Mouse (Mus musculus) thymus, adult 2 months (tissue): ENCODE data around the gene Asic1. TPM values are rescaled to one million over a fixed set of nuclear protein-coding genes. Genes with fewer than 3 reads are reported as not detected.

ENCODE experiments used
- DNase-seq: peaks from one replicate; pipeline ENCODE4 v3.0.0; 2021
- H3K27ac ChIP-seq: fragments of 200-500 bp; 2 replicates; pipeline ENCODE4 v1.5.1; 2012; ENCODE audit warnings: low read length, control low read depth; ENCODE audit not compliant: control insufficient read depth, insufficient read depth
- H3K27me3 ChIP-seq: fragments of 200-500 bp; 2 replicates; pipeline ENCODE4 v1.6.1; 2012; ENCODE audit warnings: mild to moderate bottlenecking, low read length, moderate library complexity, mixed read lengths; ENCODE audit not compliant: control insufficient read depth, insufficient read depth
- H3K36me3 ChIP-seq: fragments of 200-500 bp; 2 replicates; pipeline ENCODE4 v1.6.1; 2012; ENCODE audit warnings: mild to moderate bottlenecking, low read length, moderate library complexity; ENCODE audit not compliant: control insufficient read depth, insufficient read depth
- H3K4me1 ChIP-seq: fragments of 200-500 bp; replicated peaks from 2 replicates; pipeline ENCODE4 v1.6.1; 2012; ENCODE audit warnings: low read length; ENCODE audit not compliant: control insufficient read depth, insufficient read depth
- H3K4me3 ChIP-seq: fragments of 200-500 bp; 2 replicates; pipeline ENCODE4 v1.5.1; 2012; ENCODE audit warnings: mild to moderate bottlenecking, low read length, control low read depth, moderate library complexity; ENCODE audit not compliant: control insufficient read depth, insufficient read depth
- CTCF ChIP-seq: fragments of 200-500 bp; IDR thresholded peaks from 2 replicates; pipeline ENCODE4 v1.5.1; 2012; ENCODE audit warnings: mild to moderate bottlenecking, control low read depth, low read length, moderate library complexity, borderline replicate concordance; ENCODE audit not compliant: control insufficient read depth, poor library complexity, insufficient read depth; ENCODE audit errors: extremely low read depth
- POLR2A ChIP-seq: fragments of 200-500 bp; IDR thresholded peaks from 2 replicates; pipeline ENCODE4 v1.6.1; 2012; ENCODE audit warnings: mild to moderate bottlenecking, low read length, control low read depth, moderate library complexity; ENCODE audit not compliant: control insufficient read depth, poor library complexity, insufficient read depth; ENCODE audit errors: extremely low read depth
- WGBS: fragments of 180-500 bp; shearing (Covaris S2); methylation state at CpG from one replicate; pipeline ENCODE4 v1.1.7; 2018; 5-methylcytosine and 5-hydroxymethylcytosine counted together
- polyA plus RNA-seq: library from polyadenylated mRNA; depleted of rRNA; stranded (reverse); fragments of >200 nt; gene quantifications from 2 replicates; pipeline ENCODE4 v1.2.3, GENCODE M21; 2012

Asic1 gene
- polyA plus RNA-seq, 1 experiment: 0.13 TPM

- H3K27me3 ChIP-seq: no peaks in the 10 kb centered on the region
- DNase-seq: peak; percentile 32
- no peak overlapping the region for H3K27ac ChIP-seq
- no peaks in the 10 kb centered on the region for H3K36me3 ChIP-seq
- H3K4me3 ChIP-seq: no peak overlapping the region
- TF ChIP-seq POLR2A: no peak
- no peak for TF ChIP-seq CTCF
- H3K4me1 ChIP-seq: no peaks in the 10 kb centered on the region
- 94% methylated on average over 7 of the region's 7 CpGs for WGBS
Observed at GRCm38 (mm10) chr15:99682880-99683279, 12.7 kb downstream of the Asic1 start.

DNA sequence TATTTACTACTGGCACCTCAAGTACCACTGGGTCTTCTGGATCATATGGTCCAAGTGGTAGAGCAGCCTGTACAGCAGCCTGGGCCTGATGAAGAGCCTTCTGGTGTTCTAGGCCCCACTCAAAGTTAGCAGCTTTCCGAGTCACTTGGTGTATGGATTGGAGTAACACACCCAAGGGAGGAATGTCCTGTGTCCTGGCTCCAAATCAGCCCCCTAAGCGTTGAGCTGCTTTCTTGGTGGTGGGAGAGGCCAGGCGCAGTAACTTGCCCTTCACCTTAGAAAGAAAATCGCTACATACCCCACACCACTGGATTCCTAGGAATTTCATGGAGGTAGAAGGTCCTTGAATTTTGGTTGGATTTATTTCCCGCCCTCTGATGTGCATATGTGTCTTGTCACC is 14.0 kb downstream of the Asic1 start:
- WGBS: 97% methylated on average over 5 of the region's 5 CpGs
- Histone ChIP-seq H3K36me3 (no peaks in the 10 kb centered on the region), H3K27ac (no peak overlapping the region), H3K4me1 (no peaks in the 10 kb centered on the region), H3K4me3 (no peak overlapping the region), H3K27me3 (no peaks in the 10 kb centered on the region)
- DNase-seq: no peak
- TF ChIP-seq CTCF (no peak), POLR2A (no peak)

- no peak overlapping the region for H3K4me3 ChIP-seq
- H3K27me3 ChIP-seq: no peaks in the 10 kb centered on the region
- peak; percentile 27 for DNase-seq
- 5% methylated on average over 4 of the region's 4 CpGs for WGBS
- TF ChIP-seq CTCF (peak; percentile 72; the same call in 1 of the 2 replicates), POLR2A (no peak)
- H3K4me1 ChIP-seq: no peaks in the 10 kb centered on the region
- no peaks in the 10 kb centered on the region for H3K36me3 ChIP-seq
- no peak overlapping the region for H3K27ac ChIP-seq
Observed at GRCm38 (mm10) chr15:99688712-99689111, 18.5 kb downstream of the Asic1 start.

- Histone ChIP-seq H3K27ac (no peak overlapping the region), H3K4me3 (no peak overlapping the region), H3K4me1 (no peaks in the 10 kb centered on the region), H3K36me3 (no peaks in the 10 kb centered on the region), H3K27me3 (no peaks in the 10 kb centered on the region)
- no peak for TF ChIP-seq CTCF
- TF ChIP-seq POLR2A: no peak
- DNase-seq: no peak
- WGBS: 31% methylated on average over 4 of the region's 4 CpGs
Observed at GRCm38 (mm10) chr15:99690924-99691323, 20.8 kb downstream of the Asic1 start.

DNA sequence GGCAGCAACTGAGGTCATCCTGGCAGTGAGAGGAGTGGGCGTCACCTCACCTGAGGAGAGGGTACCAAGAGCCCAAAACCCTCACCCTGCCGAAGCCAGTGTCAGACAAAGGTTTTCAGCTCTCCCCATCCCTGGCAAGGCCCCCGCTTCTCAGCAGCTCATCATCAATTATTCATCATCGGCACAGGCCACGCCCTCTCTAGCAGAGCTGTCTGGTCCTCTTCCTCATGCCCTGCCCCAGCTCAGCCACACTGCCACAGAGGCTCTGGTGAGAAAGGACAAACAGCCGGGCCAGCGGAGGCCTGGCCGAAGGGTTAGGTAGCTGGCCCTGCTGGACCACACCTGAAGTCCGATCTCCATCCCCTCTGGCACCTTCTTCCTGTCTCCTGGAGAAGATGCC is 21.8 kb downstream of the Asic1 start:
- TF ChIP-seq POLR2A (no peak), CTCF (no peak)
- no peaks in the 10 kb centered on the region for H3K27me3 ChIP-seq
- H3K36me3 ChIP-seq: no peaks in the 10 kb centered on the region
- DNase-seq: no peak
- no peaks in the 10 kb centered on the region for H3K4me1 ChIP-seq
- H3K4me3 ChIP-seq: no peak overlapping the region
- WGBS: 59% methylated on average over 9 of the region's 9 CpGs
- H3K27ac ChIP-seq: no peak overlapping the region

- Histone ChIP-seq H3K36me3 (no peaks in the 10 kb centered on the region), H3K4me3 (no peak overlapping the region), H3K27ac (no peak overlapping the region), H3K4me1 (peaks cover 4% of the 10 kb centered on the region), H3K27me3 (no peaks in the 10 kb centered on the region)
- TF ChIP-seq CTCF (no peak), POLR2A (no peak)
- WGBS: 60% methylated on average over 2 of the region's 2 CpGs
- DNase-seq: no peak
Observed at GRCm38 (mm10) chr15:99697309-99697708, 27.1 kb downstream of the Asic1 start.

DNA sequence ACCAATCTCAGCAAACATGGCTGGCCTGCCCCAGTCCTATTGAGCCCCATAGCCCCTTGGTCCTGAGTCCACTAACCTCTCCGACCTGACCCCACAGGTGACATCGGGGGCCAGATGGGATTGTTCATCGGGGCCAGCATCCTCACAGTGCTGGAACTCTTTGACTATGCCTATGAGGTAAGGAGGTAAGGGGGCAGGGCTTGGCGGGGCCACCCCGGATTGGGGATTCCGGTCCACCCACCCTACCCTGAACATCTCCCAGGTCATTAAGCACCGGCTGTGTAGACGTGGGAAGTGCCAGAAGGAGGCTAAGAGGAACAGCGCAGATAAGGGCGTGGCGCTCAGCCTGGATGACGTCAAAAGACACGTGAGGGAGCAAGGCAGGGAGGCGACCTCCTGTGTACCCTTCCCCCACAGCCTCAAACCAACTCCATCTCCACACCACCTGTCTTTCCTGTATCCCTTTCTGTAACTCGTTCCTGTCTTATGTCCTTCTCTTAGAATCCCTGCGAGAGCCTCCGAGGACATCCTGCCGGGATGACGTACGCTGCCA is 28.4 kb downstream of the Asic1 start:
- no peaks in the 10 kb centered on the region for H3K27me3 ChIP-seq
- no peak overlapping the region for H3K4me3 ChIP-seq
- TF ChIP-seq POLR2A (no peak), CTCF (no peak)
- H3K4me1 ChIP-seq: peaks cover 11% of the 10 kb centered on the region
- WGBS: 51% methylated on average over 20 of the region's 20 CpGs
- no peaks in the 10 kb centered on the region for H3K36me3 ChIP-seq
- H3K27ac ChIP-seq: no peak overlapping the region
- no peak for DNase-seq
